Mouse (Mus musculus) cerebellum, adult 2 months (tissue): Measurements from ENCODE around the gene Tulp1.

ENCODE experiments used
- CTCF ChIP-seq: fragments of 200-500 bp; IDR thresholded peaks from 2 replicates; pipeline ENCODE4 v1.5.1; 2011; ENCODE audit warnings: low read depth, mild to moderate bottlenecking, control low read depth, low read length, moderate library complexity, borderline replicate concordance; ENCODE audit not compliant: insufficient read depth
- POLR2A ChIP-seq: fragments of 200-500 bp; IDR thresholded peaks from 2 replicates; pipeline ENCODE4 v1.6.1; 2011; ENCODE audit warnings: low read length, control low read depth, borderline replicate concordance; ENCODE audit not compliant: insufficient read depth

DNA sequence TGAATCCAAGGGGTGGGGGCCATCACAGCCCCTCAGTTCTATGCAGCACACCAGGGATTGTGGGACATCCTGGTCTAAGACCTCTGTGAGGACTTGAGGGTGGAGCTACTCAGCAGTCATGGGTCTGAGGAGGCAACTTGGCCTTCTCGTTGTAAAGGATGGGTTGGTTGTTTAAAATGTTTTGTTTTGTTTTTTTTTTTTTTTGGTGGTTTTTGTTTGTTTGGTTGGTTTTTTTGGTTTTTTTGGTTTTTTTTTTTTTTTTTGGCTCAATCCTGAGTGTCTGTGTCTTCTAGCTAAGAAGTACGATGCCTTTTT lies 34.8 kb downstream of the Tulp1 start:
- TF ChIP-seq CTCF (no peak), POLR2A (no peak)
